Mouse (Mus musculus) heart, embryonic 16.5 days (tissue): ENCODE measurements at regions not wholly inside any gene's neighbourhood (a gene's known extent, or its start where the extent isn't known, plus 50 kb on each side); places are given as distances from the start of the nearest gene placed in this dataset.

Experiments used
- ATAC-seq: fragments of 200-750 bp; cut with Nextera tagmentation; replicated peaks from 2 replicates; pipeline ENCODE4 v1.8.0; 2017; ENCODE audit warnings: moderate number of reproducible peaks; ENCODE audit not compliant: insufficient read depth, low FRiP score; ENCODE audit errors: extremely low read depth
- H3K27ac ChIP-seq: fragments of 300-500 bp; sonication (generic); 2 replicates; pipeline ENCODE4 v1.5.1; 2014; ENCODE audit warnings: mild to moderate bottlenecking, low read length, control low read depth, moderate library complexity
- H3K27me3 ChIP-seq: fragments of 300-500 bp; sonication (generic); 2 replicates; pipeline ENCODE4 v1.6.1; 2014; ENCODE audit warnings: low read length, mixed read lengths; ENCODE audit not compliant: control insufficient read depth, insufficient read depth
- H3K36me3 ChIP-seq: fragments of 300-500 bp; sonication (generic); 2 replicates; pipeline ENCODE4 v1.6.1; 2014; ENCODE audit not compliant: control insufficient read depth, insufficient read depth
- H3K4me1 ChIP-seq: fragments of 300-500 bp; sonication (generic); 2 replicates; pipeline ENCODE4 v1.6.1; 2014; ENCODE audit warnings: low read length, mixed read lengths; ENCODE audit not compliant: control insufficient read depth, insufficient read depth
- H3K4me2 ChIP-seq: fragments of 300-500 bp; sonication (generic); 2 replicates; pipeline ENCODE4 v1.6.1; 2014; ENCODE audit warnings: low read depth, mild to moderate bottlenecking, control low read depth, low read length
- H3K4me3 ChIP-seq: fragments of 300-500 bp; sonication (generic); 2 replicates; pipeline ENCODE4 v1.5.1; 2014; ENCODE audit warnings: mild to moderate bottlenecking, control low read depth, low read length
- H3K9ac ChIP-seq: fragments of 300-500 bp; sonication (generic); 2 replicates; pipeline ENCODE4 v1.6.1; 2014; ENCODE audit warnings: low read length, control low read depth
- H3K9me3 ChIP-seq: fragments of 300-500 bp; sonication (generic); replicated peaks from 2 replicates; pipeline ENCODE4 v1.6.1; 2016; ENCODE audit warnings: low read length; ENCODE audit not compliant: control insufficient read depth
- WGBS: fragments of 180-500 bp; shearing (Covaris S2); extraction: QIAGEN DNeasy Blood & Tissue Kit; methylation state at CpG from one replicate; pipeline ENCODE4 v1.1.7; 2014; 5-methylcytosine and 5-hydroxymethylcytosine counted together

- ATAC-seq = no peak
- no peaks in the 10 kb centered on the region for H3K9me3 ChIP-seq
- no peaks in the 10 kb centered on the region for H3K36me3 ChIP-seq
- no peaks in the 10 kb centered on the region for H3K27me3 ChIP-seq
- WGBS = 85% methylated on average over 4 of the region's 4 CpGs
- no peak overlapping the region for H3K27ac ChIP-seq
- no peak overlapping the region for H3K9ac ChIP-seq
- H3K4me1 ChIP-seq = no peaks in the 10 kb centered on the region
- no peak overlapping the region for H3K4me2 ChIP-seq
- H3K4me3 ChIP-seq = no peak overlapping the region
Measured at GRCm38 (mm10) chr1:82068571-82068970, 164.3 kb upstream of the Gm9747 start.

- WGBS = 69% methylated on average over 9 of the region's 9 CpGs
- Histone ChIP-seq H3K4me1 (no peaks in the 10 kb centered on the region), H3K9me3 (no peaks in the 10 kb centered on the region), H3K27ac (no peak overlapping the region), H3K4me2 (no peak overlapping the region), H3K4me3 (no peak overlapping the region), H3K27me3 (no peaks in the 10 kb centered on the region), H3K9ac (no peak overlapping the region), H3K36me3 (no peaks in the 10 kb centered on the region)
- no peak for ATAC-seq
Measured at GRCm38 (mm10) chr1:82070181-82071109, 162.5 kb upstream of the Gm9747 start.

GRCm38 (mm10) chr1:82089136-82089839 is 143.6 kb upstream of the Gm9747 start:
- ATAC-seq = no peak
- no peak overlapping the region for H3K9ac ChIP-seq
- no peak overlapping the region for H3K4me2 ChIP-seq
- H3K4me3 ChIP-seq = no peak overlapping the region
- no peaks in the 10 kb centered on the region for H3K27me3 ChIP-seq
- no peaks in the 10 kb centered on the region for H3K36me3 ChIP-seq
- no peak overlapping the region for H3K27ac ChIP-seq
- 78% methylated on average over 6 of the region's 6 CpGs for WGBS
- H3K9me3 ChIP-seq = no peaks in the 10 kb centered on the region
- peaks cover 7% of the 10 kb centered on the region for H3K4me1 ChIP-seq

- Histone ChIP-seq H3K9me3 (no peaks in the 10 kb centered on the region), H3K4me2 (no peak overlapping the region), H3K27ac (no peak overlapping the region), H3K27me3 (no peaks in the 10 kb centered on the region), H3K4me1 (peaks cover 9% of the 10 kb centered on the region), H3K36me3 (no peaks in the 10 kb centered on the region), H3K4me3 (no peak overlapping the region), H3K9ac (no peak overlapping the region)
- ATAC-seq = no peak
- WGBS = 93% methylated on average over 2 of the region's 2 CpGs
Measured at GRCm38 (mm10) chr1:82095101-82095500, 137.8 kb upstream of the Gm9747 start.

- WGBS = 79% methylated on average over 5 of the region's 5 CpGs
- Histone ChIP-seq H3K27me3 (no peaks in the 10 kb centered on the region; the same call in 1 of the 2 replicates), H3K36me3 (no peaks in the 10 kb centered on the region), H3K27ac (no peak overlapping the region), H3K9me3 (peaks cover 6% of the 10 kb centered on the region; the same call in 1 of the 2 replicates), H3K4me2 (no peak overlapping the region), H3K9ac (no peak overlapping the region), H3K4me3 (no peak overlapping the region), H3K4me1 (peaks cover 4% of the 10 kb centered on the region)
- ATAC-seq = no peak
Measured at GRCm38 (mm10) chr1:82106756-82107155, 126.2 kb upstream of the Gm9747 start.

- H3K4me1 ChIP-seq = peaks cover 4% of the 10 kb centered on the region
Measured at GRCm38 (mm10) chr1:82110071-82110635, 122.8 kb upstream of the Gm9747 start.

GRCm38 (mm10) chr1:82112401-82112800 is 120.5 kb upstream of the Gm9747 start:
- no peak overlapping the region for H3K9ac ChIP-seq
- no peaks in the 10 kb centered on the region for H3K9me3 ChIP-seq
- no peak for ATAC-seq
- peaks cover 4% of the 10 kb centered on the region for H3K4me1 ChIP-seq
- 27% methylated on average over 5 of the region's 5 CpGs for WGBS
- no peak overlapping the region for H3K4me2 ChIP-seq
- no peaks in the 10 kb centered on the region; the same call in 1 of the 2 replicates for H3K27me3 ChIP-seq
- H3K36me3 ChIP-seq = no peaks in the 10 kb centered on the region
- H3K4me3 ChIP-seq = no peak overlapping the region
- no peak overlapping the region for H3K27ac ChIP-seq

More at GRCm38 (mm10) chr1:82110071-82110635, 122.8 kb upstream of the Gm9747 start:
- no peak for ATAC-seq
- no peak overlapping the region for H3K4me3 ChIP-seq
- H3K27me3 ChIP-seq = no peaks in the 10 kb centered on the region; the same call in 1 of the 2 replicates
- no peaks in the 10 kb centered on the region for H3K36me3 ChIP-seq
- no peak overlapping the region for H3K4me2 ChIP-seq
- no peak overlapping the region for H3K27ac ChIP-seq
- H3K9me3 ChIP-seq = no peaks in the 10 kb centered on the region
- WGBS = 77% methylated on average over 1 of the region's 1 CpGs
- H3K9ac ChIP-seq = no peak overlapping the region

GRCm38 (mm10) chr1:82124503-82124902 is 108.4 kb upstream of the Gm9747 start:
- no peak overlapping the region for H3K27ac ChIP-seq
- H3K4me2 ChIP-seq = no peak overlapping the region
- peaks cover 10% of the 10 kb centered on the region for H3K4me1 ChIP-seq
- ATAC-seq = no peak
- H3K4me3 ChIP-seq = no peak overlapping the region
- no peaks in the 10 kb centered on the region for H3K9me3 ChIP-seq
- peaks cover 2% of the 10 kb centered on the region for H3K27me3 ChIP-seq
- no peak overlapping the region for H3K9ac ChIP-seq
- H3K36me3 ChIP-seq = no peaks in the 10 kb centered on the region
- WGBS = 27% methylated on average over 5 of the region's 5 CpGs
